Mouse (Mus musculus): Measurements from ENCODE around the gene Thada.

DNA sequence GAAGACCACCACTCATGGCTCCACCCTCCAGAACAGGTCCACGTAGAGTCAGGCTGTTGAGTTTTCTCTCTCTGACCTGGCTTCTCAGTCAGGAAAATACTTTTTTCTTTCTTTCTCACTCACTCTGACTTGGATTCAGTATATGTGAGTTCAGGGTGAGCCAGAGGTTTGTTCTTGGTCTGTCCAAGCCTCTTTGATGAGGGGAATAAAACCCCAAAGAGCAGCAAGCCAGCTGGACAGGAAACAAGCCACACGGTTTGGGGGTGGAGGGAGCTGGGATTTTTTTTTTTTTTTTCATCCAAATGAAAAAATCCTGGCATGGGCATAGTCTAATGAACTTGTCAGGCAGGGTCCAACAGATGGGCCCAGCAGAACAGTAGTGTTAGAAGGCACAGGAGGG lies 210.2 kb downstream of the Thada start:
- TF ChIP-seq CTCF (IDR thresholded peaks at IDR 0.05; ENCODE audit: borderline replicate concordance, insufficient read depth, low read depth, low read length) (no peak), POLR2A (IDR thresholded peaks at IDR 0.05; ENCODE audit: borderline replicate concordance, insufficient read depth, low read length) (no peak)

Data from cerebellum, adult 2 months (tissue).